Mouse (Mus musculus) 416B (cell line): ENCODE results near the gene Cxcr4.
"Not testable (repeated sequence)": the region's sequence is repeated elsewhere in the genome, so short reads cannot be mapped to it uniquely, and the experiment has no call there.

Experiments
- DNase-seq: peaks from one replicate; pipeline ENCODE4 v3.0.0; 2011; ENCODE audit warnings: low read depth

Gene Cxcr4

GRCm38 (mm10) chr1:128600549-128600948 is 8.5 kb upstream of the Cxcr4 start:
- no peak for DNase-seq

GRCm38 (mm10) chr1:128597209-128597782 is 5.2 kb upstream of the Cxcr4 start:
- no peak for DNase-seq

- no peak for DNase-seq
Measured at GRCm38 (mm10) chr1:128595528-128595927, 3.4 kb upstream of the Cxcr4 start.

- DNase-seq = no peak
Measured at GRCm38 (mm10) chr1:128595105-128595420, 3.0 kb upstream of the Cxcr4 start.

GRCm38 (mm10) chr1:128594353-128595104 is 2.4 kb upstream of the Cxcr4 start:
- DNase-seq = no peak

GRCm38 (mm10) chr1:128592961-128593501 is 938 bp upstream of the Cxcr4 start:
- DNase-seq = no peak

- no peak for DNase-seq
Measured at GRCm38 (mm10) chr1:128591721-128592210, 327 bp downstream of the Cxcr4 start.

GRCm38 (mm10) chr1:128590816-128591720 is 1.0 kb downstream of the Cxcr4 start:
- peak; percentile 85 for DNase-seq

GRCm38 (mm10) chr1:128590011-128590410 is 2.1 kb downstream of the Cxcr4 start:
- no peak for DNase-seq

- no peak for DNase-seq
Measured at GRCm38 (mm10) chr1:128589488-128589887, 2.6 kb downstream of the Cxcr4 start.

GRCm38 (mm10) chr1:128588337-128588736 is 3.8 kb downstream of the Cxcr4 start:
- DNase-seq = no peak

- peak; percentile 52 for DNase-seq
Measured at GRCm38 (mm10) chr1:128586928-128587780, 4.9 kb downstream of the Cxcr4 start.

GRCm38 (mm10) chr1:128586162-128586927 is 5.7 kb downstream of the Cxcr4 start:
- DNase-seq = no peak

- no peak for DNase-seq
Measured at GRCm38 (mm10) chr1:128585396-128586161, 6.5 kb downstream of the Cxcr4 start.

GRCm38 (mm10) chr1:128584716-128585115 is 7.4 kb downstream of the Cxcr4 start:
- not testable (repeated sequence) for DNase-seq

- no peak for DNase-seq
Measured at GRCm38 (mm10) chr1:128583279-128583872, 8.7 kb downstream of the Cxcr4 start.

- peak; percentile 46 for DNase-seq
Measured at GRCm38 (mm10) chr1:128580321-128580720, 11.8 kb downstream of the Cxcr4 start.

GRCm38 (mm10) chr1:128578454-128578853 is 13.6 kb downstream of the Cxcr4 start:
- DNase-seq = no peak

- no peak for DNase-seq
Measured at GRCm38 (mm10) chr1:128575096-128575495, 17.0 kb downstream of the Cxcr4 start.
